Comparison of ENCODE assay signal across 8 mouse cellular contexts in genomic region chr1:90051347-90051746, GRCm38 (mm10). TPM values are rescaled to one million over a fixed set of nuclear protein-coding genes. Genes with fewer than 3 reads are reported as not detected.
DNase-seq lines count a peak whose midpoint lies in the region; ATAC-seq lines count a peak whose summit lies in the region.
"Had no signal": no experiment of that assay in that cellular context is flagged by ENCODE, and none has a peak within 500 bp of the region (broad histone marks: within the 10 kb centered on the region; RNA-seq: fewer than 3 reads in every experiment).

No protein-coding gene starts in this region.

- H3K4me2 ChIP-seq in hindbrain, embryonic 13.5 days = no peak overlapping the region
- H3K4me2 ChIP-seq: midbrain, embryonic 12.5 days had no signal

- ATAC-seq in common myeloid progenitor, adult 5-6 weeks (replicated peaks; ENCODE audit: low read depth, poor library complexity, severe bottlenecking) = peak; percentile 63; the same call in 1 of the 2 replicates
- no peak for ATAC-seq in hindbrain, embryonic 13.5 days (ENCODE audit: low FRiP score)

- H3K27me3 ChIP-seq in hindbrain, embryonic 13.5 days = 0 out of 2 replicates have a peak, but pooled peaks cover 2% of the 10 kb centered on the region
- peaks cover 28% of the 10 kb centered on the region for H3K27me3 ChIP-seq in limb, embryonic 10.5 days (ENCODE audit: low read depth, poor library complexity, severe bottlenecking)

- H3K4me3 ChIP-seq in hindbrain, embryonic 13.5 days = no peak overlapping the region
- no peak overlapping the region for H3K4me3 ChIP-seq in limb, embryonic 10.5 days
- H3K4me3 ChIP-seq: midbrain, embryonic 12.5 days had no signal

- peak overlapping the region; percentile 89; the same call in 1 of the 2 replicates for H3K27ac ChIP-seq in hindbrain, embryonic 13.5 days
- peak overlapping the region; percentile 83; the same call in 1 of the 2 replicates for H3K27ac ChIP-seq in limb, embryonic 10.5 days
- H3K27ac ChIP-seq: midbrain, embryonic 12.5 days had no signal

- H3K9ac ChIP-seq in hindbrain, embryonic 13.5 days = no peak overlapping the region
- H3K9ac ChIP-seq: midbrain, embryonic 12.5 days had no signal

- no peaks in the 10 kb centered on the region for H3K36me3 ChIP-seq in hindbrain, embryonic 13.5 days
- H3K36me3 ChIP-seq in limb, embryonic 10.5 days = no peaks in the 10 kb centered on the region
- H3K36me3 ChIP-seq: midbrain, embryonic 12.5 days had no signal

- WGBS in hindbrain, embryonic 13.5 days = 37% methylated on average over 5 of the region's 5 CpGs
- 24% methylated on average over 5 of the region's 5 CpGs for WGBS in limb, embryonic 10.5 days

- H3K9me3 ChIP-seq in hindbrain, embryonic 13.5 days = no peaks in the 10 kb centered on the region
- H3K9me3 ChIP-seq in limb, embryonic 10.5 days (replicated peaks) = no peaks in the 10 kb centered on the region
- H3K9me3 ChIP-seq: midbrain, embryonic 12.5 days had no signal

- H3K4me1 ChIP-seq in hindbrain, embryonic 13.5 days (replicated peaks) = peaks cover 31% of the 10 kb centered on the region
- H3K4me1 ChIP-seq in limb, embryonic 10.5 days = peaks cover 61% of the 10 kb centered on the region

- peak; percentile 62 for DNase-seq in right cerebral cortex, adult 18-20 months
- DNase-seq in right cerebral cortex, postnatal 36 days (ENCODE audit: low spot score in 2 of 2) = no peak
- DNase-seq in adrenal gland, adult 8-10 months = peak; percentile 28
- peak; percentile 68 for DNase-seq in limb, embryonic 10.5 days (ENCODE audit: low spot score)
- DNase-seq in right cerebral cortex, adult 2 months (ENCODE audit: low spot score in 2 of 2) = peak; percentile 50 to 69

RNA-seq across cellular contexts. Expression of gene Asb18, which starts 36.9 kb away (rescaled TPM):
- total RNA-seq in adrenal gland, adult 8-10 months (2022) = not detected
- total RNA-seq in common myeloid progenitor, adult 5-6 weeks (2017) = not detected in 2 replicates
- polyA plus RNA-seq in hindbrain, embryonic 13.5 days (2015; fragmentation: Nextera tagmentation; extraction: Ambion mirVana) = 0.60 and 0.79 TPM in 2 replicates
- polyA plus RNA-seq in limb, embryonic 10.5 days (2016; fragmentation: Nextera tagmentation; extraction: Ambion mirVana) = not detected in 2 replicates

Comparison
In these comparisons a context has a peak if more than half of its experiments do, and no peak if none do; other contexts are left out.
1. DNase-seq: peak in right cerebral cortex, adult 18-20 months (single experiment), adrenal gland, adult 8-10 months (single experiment), limb, embryonic 10.5 days (single experiment) and right cerebral cortex, adult 2 months (2 of 2); none in right cerebral cortex, postnatal 36 days (0 of 2).